Mouse (Mus musculus) myocyte (in vitro differentiated cells): Measurements from ENCODE around the gene Olfr311. TPM values are rescaled to one million over a fixed set of nuclear protein-coding genes. Genes with fewer than 3 reads are reported as not detected.
"Not testable (repeated sequence)": the region's sequence is repeated elsewhere in the genome, so short reads cannot be mapped to it uniquely, and the experiment has no call there.

Experiments used
- H3K27me3 ChIP-seq: one replicate; pipeline ENCODE4 v1.6.1; 2011; ENCODE audit not compliant: control insufficient read depth, insufficient read depth, insufficient read length
- H3K36me3 ChIP-seq: one replicate; pipeline ENCODE4 v1.6.1; 2011; ENCODE audit not compliant: control insufficient read depth, insufficient read depth
- H3K4me2 ChIP-seq: one replicate; pipeline ENCODE4 v1.6.1; 2011; ENCODE audit warnings: low read depth, control low read depth
- H3K4me3 ChIP-seq: one replicate; pipeline ENCODE4 v1.5.1; 2011; ENCODE audit warnings: mild to moderate bottlenecking, control low read depth, moderate library complexity
- H3K79me2 ChIP-seq: one replicate; pipeline ENCODE4 v1.6.1; 2011; ENCODE audit not compliant: control insufficient read depth, insufficient read depth
- H3ac ChIP-seq: one replicate; pipeline ENCODE4 v1.6.1; 2011; ENCODE audit not compliant: control insufficient read depth, insufficient read length
- CEBPB ChIP-seq: IDR thresholded peaks from 2 replicates; pipeline ENCODE4 v1.6.1; 2011; ENCODE audit warnings: mild to moderate bottlenecking, moderate library complexity; ENCODE audit not compliant: poor library complexity, insufficient read depth, severe bottlenecking
- E2F4 ChIP-seq: IDR thresholded peaks from one replicate; pipeline ENCODE4 v1.6.1; 2011; ENCODE audit warnings: mild to moderate bottlenecking, control low read depth, moderate library complexity; ENCODE audit not compliant: insufficient read depth
- MAX ChIP-seq: IDR thresholded peaks from one replicate; pipeline ENCODE4 v1.6.1; 2011; ENCODE audit warnings: low read depth, mild to moderate bottlenecking, control low read depth
- MYOD1 ChIP-seq, 3 experiments: IDR thresholded peaks; one replicate each; pipeline ENCODE4 v1.6.1; 2011; ENCODE audit warnings: control low read depth in 2 of 3, low read depth in 2 of 3, mild to moderate bottlenecking in 2 of 3, moderate library complexity in 1 of 3; ENCODE audit not compliant: insufficient read length in 2 of 3, control insufficient read depth in 1 of 3
- MYOG ChIP-seq, 3 experiments: IDR thresholded peaks; one replicate each; pipeline ENCODE4 v1.6.1; 2011; ENCODE audit warnings: control low read depth in 2 of 3, low read depth in 2 of 3, mild to moderate bottlenecking in 2 of 3; ENCODE audit not compliant: insufficient read length in 2 of 3, control insufficient read depth in 1 of 3, insufficient read depth in 1 of 3
- POLR2A ChIP-seq: IDR thresholded peaks from one replicate; pipeline ENCODE4 v1.6.1; 2011; ENCODE audit warnings: low read depth, mild to moderate bottlenecking, control low read depth, moderate library complexity; ENCODE audit not compliant: insufficient read length
- POLR2AphosphoS2 ChIP-seq: IDR thresholded peaks from one replicate; pipeline ENCODE4 v1.6.1; 2011; ENCODE audit warnings: low read depth, control low read depth; ENCODE audit not compliant: insufficient read length
- REST ChIP-seq: IDR thresholded peaks from one replicate; pipeline ENCODE4 v1.6.1; 2011; ENCODE audit warnings: mild to moderate bottlenecking, control low read depth, moderate library complexity; ENCODE audit not compliant: insufficient read depth, insufficient read length
- SRF ChIP-seq: IDR thresholded peaks from one replicate; pipeline ENCODE4 v1.6.1; 2011; ENCODE audit warnings: low read depth; ENCODE audit not compliant: control insufficient read depth, insufficient read length
- TCF12 ChIP-seq: IDR thresholded peaks from one replicate; pipeline ENCODE4 v1.6.1; 2011; ENCODE audit warnings: mild to moderate bottlenecking, control low read depth; ENCODE audit not compliant: poor library complexity, insufficient read depth, severe bottlenecking
- TCF3 ChIP-seq: IDR thresholded peaks from one replicate; pipeline ENCODE4 v1.6.1; 2011; ENCODE audit warnings: low read depth, control low read depth; ENCODE audit not compliant: insufficient read length
- USF1 ChIP-seq: IDR thresholded peaks from one replicate; pipeline ENCODE4 v1.6.1; 2011; ENCODE audit warnings: low read depth, mild to moderate bottlenecking, control low read depth, moderate library complexity
- polyA plus RNA-seq: library from polyadenylated mRNA; unstranded; fragments of >200 nt; fragmentation: generic; extraction: Trizol; gene quantifications from one replicate; pipeline ENCODE4 v1.2.1, GENCODE M21; 2012; ENCODE audit warnings: missing spikeins

The Olfr311 gene
- polyA plus RNA-seq, 1 experiment, result not detected

DNA sequence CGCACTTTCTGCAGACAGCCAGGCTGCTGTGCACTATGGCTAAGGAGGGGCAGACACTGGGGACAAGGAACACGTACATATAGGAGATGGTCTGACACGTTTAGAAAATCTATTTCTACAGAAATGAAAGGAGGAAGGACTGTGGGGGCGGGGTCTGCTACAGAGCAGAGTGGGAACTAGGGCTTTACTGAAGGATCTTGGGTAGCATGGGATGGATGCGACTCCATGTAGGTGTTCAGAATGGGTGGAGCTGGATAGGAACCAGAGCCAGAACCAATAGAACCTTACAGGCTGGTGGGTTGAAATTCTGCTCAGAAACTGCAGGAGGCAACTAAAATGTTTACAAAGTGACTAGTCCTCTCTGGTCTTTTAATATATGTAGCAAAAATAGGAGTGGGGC lies 39.3 kb upstream of the Olfr311 start:
- H3K27me3 ChIP-seq, result peaks cover 5% of the 10 kb centered on the region
- no peak overlapping the region for H3ac ChIP-seq
- no peaks in the 10 kb centered on the region for H3K79me2 ChIP-seq
- H3K4me2 ChIP-seq, result no peak overlapping the region
- TF ChIP-seq USF1 (no peak), MAX (no peak), POLR2A (no peak), MYOD1 (IDR thresholded peaks at IDR 0.05; ENCODE audit: control insufficient read depth in 1 of 3, insufficient read length in 2 of 3, low read depth in 2 of 3) (no peak), CEBPB (no peak), TCF3 (no peak)
- H3K36me3 ChIP-seq, result no peaks in the 10 kb centered on the region
- no peak overlapping the region for H3K4me3 ChIP-seq

GRCm38 (mm10) chr11:58801558-58802228 lies 37.4 kb upstream of the Olfr311 start, which contains the start of gene Fam183b:
Fam183b (minus strand) TSS chr11:58801960.
- no peak within 1 kb of the TSS for H3ac ChIP-seq
- TF ChIP-seq MYOD1 (IDR thresholded peaks at IDR 0.05; ENCODE audit: control insufficient read depth in 1 of 3, insufficient read length in 2 of 3, low read depth in 2 of 3), result no peak
- TF ChIP-seq SRF, result no peak
- TF ChIP-seq POLR2AphosphoS2, result no peak
- no peak for TF ChIP-seq TCF3
- TF ChIP-seq TCF12, result no peak
- no peak for TF ChIP-seq MAX
- no peak for TF ChIP-seq POLR2A
- no peak for TF ChIP-seq USF1
- TF ChIP-seq CEBPB, result no peak
- TF ChIP-seq REST, result no peak
- TF ChIP-seq MYOG (IDR thresholded peaks at IDR 0.05; ENCODE audit: control insufficient read depth in 1 of 3, insufficient read depth in 1 of 3, insufficient read length in 2 of 3, low read depth in 2 of 3), result no peak
- TF ChIP-seq E2F4, result no peak
- H3K4me2 ChIP-seq, result no peak within 1 kb of the TSS

GRCm38 (mm10) chr11:58803871-58804270 lies 35.2 kb upstream of the Olfr311 start:
- H3ac ChIP-seq, result no peak overlapping the region
- H3K4me2 ChIP-seq, result no peak overlapping the region
- no peaks in the 10 kb centered on the region for H3K36me3 ChIP-seq
- H3K79me2 ChIP-seq, result no peaks in the 10 kb centered on the region
- no peak overlapping the region for H3K4me3 ChIP-seq
- TF ChIP-seq E2F4, result no peak
- peaks cover 5% of the 10 kb centered on the region for H3K27me3 ChIP-seq

More at GRCm38 (mm10) chr11:58801558-58802228, 37.4 kb upstream of the Olfr311 start, which contains the start of gene Fam183b:
- Histone ChIP-seq H3K79me2 (no peaks in the 10 kb centered on the region), H3K27me3 (peaks cover 5% of the 10 kb centered on the region), H3K36me3 (no peaks in the 10 kb centered on the region), H3K4me3 (no peak within 1 kb of the TSS)

DNA sequence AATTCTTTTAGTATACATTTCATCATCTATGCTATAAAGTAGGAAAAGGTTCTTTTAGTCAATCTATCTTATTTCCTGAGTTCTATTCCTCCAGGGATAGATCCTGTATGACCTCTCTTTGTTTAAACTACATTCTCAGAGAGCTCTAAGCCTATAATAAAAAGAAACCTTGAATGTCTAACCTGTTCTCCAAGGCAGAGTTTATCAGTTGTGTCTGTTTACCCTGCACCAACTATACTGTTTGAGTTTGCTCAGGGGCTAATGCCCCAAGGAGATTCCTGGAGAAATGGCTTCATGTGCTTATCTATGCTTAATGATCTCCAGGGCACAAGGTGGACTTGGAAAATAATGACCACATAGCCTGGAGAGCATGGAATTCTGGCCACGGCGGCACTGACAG lies 34.7 kb upstream of the Olfr311 start:
- H3ac ChIP-seq, result no peak overlapping the region
- no peak overlapping the region for H3K4me3 ChIP-seq
- H3K4me2 ChIP-seq, result no peak overlapping the region
- H3K79me2 ChIP-seq, result no peaks in the 10 kb centered on the region
- peaks cover 5% of the 10 kb centered on the region for H3K27me3 ChIP-seq
- no peaks in the 10 kb centered on the region for H3K36me3 ChIP-seq
- TF ChIP-seq POLR2A (no peak), TCF12 (no peak), POLR2AphosphoS2 (no peak), REST (no peak), MYOG (IDR thresholded peaks at IDR 0.05; ENCODE audit: control insufficient read depth in 1 of 3, insufficient read depth in 1 of 3, insufficient read length in 2 of 3, low read depth in 2 of 3) (no peak), TCF3 (no peak), MAX (no peak), CEBPB (no peak), USF1 (no peak), SRF (no peak), MYOD1 (IDR thresholded peaks at IDR 0.05; ENCODE audit: control insufficient read depth in 1 of 3, insufficient read length in 2 of 3, low read depth in 2 of 3) (no peak), E2F4 (no peak)

DNA sequence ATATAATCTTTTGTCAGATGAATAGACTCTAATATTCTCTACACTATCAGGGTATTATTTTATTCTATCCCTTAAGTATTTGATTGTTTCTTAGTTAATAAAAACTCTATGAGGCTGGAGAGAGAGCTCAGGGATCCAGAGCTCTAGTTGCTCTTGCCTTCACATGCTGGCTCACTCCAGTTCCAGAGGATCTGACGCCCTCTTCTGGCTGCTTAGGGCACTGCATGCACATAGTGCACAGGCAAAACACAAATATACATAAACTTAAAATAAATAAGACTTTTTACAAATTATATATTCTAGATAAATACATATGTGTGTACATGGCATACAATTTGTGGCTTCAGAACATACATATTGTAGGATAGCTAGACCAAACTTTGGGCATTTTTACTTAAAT lies 27.1 kb upstream of the Olfr311 start:
- Histone ChIP-seq H3K36me3 (no peaks in the 10 kb centered on the region), H3K4me2 (no peak overlapping the region), H3K79me2 (no peaks in the 10 kb centered on the region), H3K4me3 (no peak overlapping the region), H3ac (no peak overlapping the region), H3K27me3 (no peaks in the 10 kb centered on the region)
- no peak for TF ChIP-seq CEBPB
- no peak for TF ChIP-seq MYOG (IDR thresholded peaks at IDR 0.05; ENCODE audit: control insufficient read depth in 1 of 3, insufficient read depth in 1 of 3, insufficient read length in 2 of 3, low read depth in 2 of 3)

- not testable (repeated sequence) for H3K79me2 ChIP-seq, H3K36me3 ChIP-seq, H3K27me3 ChIP-seq, H3K4me3 ChIP-seq, H3ac ChIP-seq, H3K4me2 ChIP-seq
Observed at GRCm38 (mm10) chr11:58814700-58815099, 24.4 kb upstream of the Olfr311 start, which contains the start of gene Olfr313. Olfr313 (plus strand) TSS chr11:58815000.
